Mouse (Mus musculus): ENCODE measurements around the gene Evx1. TPM values are rescaled to one million over a fixed set of nuclear protein-coding genes. Genes with fewer than 3 reads are reported as not detected.

Gene Evx1
- total RNA-seq, 2 experiments from 2014 or later: not detected

DNA sequence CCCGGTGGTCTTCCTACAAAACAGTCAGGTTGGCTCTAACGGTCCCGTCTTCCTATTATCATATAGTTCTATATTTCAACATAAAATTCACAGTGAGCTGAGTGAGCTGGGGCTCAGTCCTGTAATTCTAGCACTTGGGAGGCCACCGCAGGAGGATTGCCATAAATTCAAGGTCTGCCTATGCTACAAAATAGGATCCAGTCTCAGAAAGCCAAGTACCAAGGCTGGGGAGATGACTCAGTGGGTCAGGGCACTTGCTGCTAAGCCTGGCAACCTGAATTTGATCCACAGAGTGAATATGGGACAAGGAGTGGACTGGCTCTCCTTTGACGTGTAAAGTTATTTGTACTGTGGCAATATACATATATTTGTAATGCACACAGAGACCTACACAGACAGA is 29.4 kb upstream of the Evx1 start:
- intact Hi-C loops (cut with DNase I): no loop called here
- no peak for DNase-seq

DNA sequence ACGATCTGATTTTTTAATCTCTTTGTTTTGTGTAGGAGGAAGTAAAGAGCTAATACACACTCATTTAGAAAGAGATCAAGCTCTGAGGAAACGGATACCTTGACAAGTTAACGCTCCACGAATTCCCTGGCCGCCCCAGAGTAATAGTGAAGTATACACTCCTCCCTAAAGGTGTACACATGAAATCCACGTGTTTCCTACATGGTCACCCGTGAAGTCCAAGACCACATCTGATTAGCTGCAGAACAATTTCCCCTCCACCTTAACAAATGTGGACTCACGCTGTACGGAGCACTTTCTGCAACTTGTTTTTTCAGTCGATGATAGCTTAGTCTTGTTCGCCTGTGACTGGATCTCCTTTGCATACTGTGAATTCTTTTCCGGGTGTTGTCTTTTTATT is 23.1 kb upstream of the Evx1 start:
- intact Hi-C loops (cut with DNase I): no loop called here
- DNase-seq: no peak

DNA sequence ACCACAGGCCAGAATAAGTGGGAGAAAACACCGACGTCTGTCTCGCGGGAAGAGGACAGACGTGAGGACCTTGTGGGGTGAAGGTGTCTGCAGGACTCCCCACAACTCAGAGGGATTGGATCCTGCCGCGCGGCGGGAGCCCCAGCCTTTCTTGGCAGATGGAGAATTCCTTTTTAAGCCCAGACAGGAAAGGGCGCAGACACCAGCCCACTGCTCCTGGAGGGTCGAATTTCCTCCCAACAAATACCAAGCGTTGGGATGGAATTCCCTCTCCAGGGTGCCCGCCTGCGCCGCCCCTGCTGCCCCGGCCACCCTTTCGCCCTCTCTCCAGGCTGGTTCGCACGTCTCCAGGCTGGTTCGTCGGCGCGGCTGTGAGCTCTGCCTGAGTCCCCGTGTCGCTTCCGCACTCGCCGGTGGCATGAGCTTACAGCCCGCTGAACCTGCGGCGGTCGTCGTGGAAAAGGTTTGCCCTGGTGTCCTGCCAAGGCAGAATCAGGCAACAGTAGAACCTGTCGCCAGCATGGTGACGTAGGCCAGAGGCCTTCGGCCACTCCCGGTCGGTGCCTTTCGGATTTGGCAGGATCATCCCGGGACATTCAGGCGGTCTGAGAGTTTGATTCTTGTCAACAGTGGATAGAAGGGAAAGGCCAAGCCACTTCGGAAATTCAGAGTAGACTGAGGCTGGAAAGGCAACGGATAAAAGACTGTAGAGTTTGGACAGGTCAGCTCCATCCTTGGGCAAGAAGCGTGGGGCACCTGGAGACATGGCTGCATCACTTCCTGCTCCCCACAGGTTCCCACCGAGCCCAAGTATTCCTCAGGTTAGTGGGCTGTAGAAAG is 22.1 kb upstream of the Evx1 start:
- intact Hi-C loops (cut with DNase I): no loop called here
- no peak for DNase-seq

DNA sequence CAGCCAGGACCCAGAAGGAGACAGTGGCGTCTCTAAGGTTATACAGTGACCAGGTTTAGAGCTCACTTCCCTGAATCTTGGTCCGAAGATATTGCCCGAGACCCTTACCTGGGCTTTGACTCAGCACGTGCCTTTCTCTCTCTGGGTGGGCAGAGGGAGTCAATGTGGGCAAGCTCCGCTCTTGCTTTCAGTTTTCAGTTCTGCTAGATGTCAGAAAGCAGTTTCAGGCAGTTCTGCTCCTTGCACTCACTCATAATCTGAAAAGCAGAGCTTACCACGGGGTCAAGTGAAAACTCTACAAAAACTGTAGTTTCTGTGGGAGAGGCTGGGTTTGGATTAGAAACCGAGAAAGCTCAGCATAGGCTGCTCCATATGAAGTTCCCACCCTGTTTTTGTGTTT is 21.0 kb upstream of the Evx1 start:
- intact Hi-C loops (cut with DNase I): no loop called here
- DNase-seq: no peak

DNA sequence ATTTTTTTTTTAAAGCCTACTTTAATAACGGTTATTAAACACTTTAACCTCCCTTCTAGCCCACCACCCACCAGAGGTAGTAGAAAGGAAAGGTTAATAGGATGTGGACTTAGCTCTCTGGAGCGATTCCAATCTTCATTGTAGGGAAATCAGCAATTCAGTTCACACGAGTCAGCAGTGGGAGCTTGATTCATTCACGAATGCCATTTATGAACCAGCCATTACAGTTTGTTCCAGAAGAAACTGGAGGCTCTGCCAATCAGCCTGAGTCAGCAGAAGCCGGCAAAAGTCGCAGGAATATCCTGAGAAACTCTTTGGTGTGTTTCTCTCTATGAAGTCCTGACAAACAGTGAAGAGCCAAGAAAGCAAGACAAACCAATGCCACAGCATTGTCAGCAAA is 18.7 kb upstream of the Evx1 start:
- intact Hi-C loops (cut with DNase I): no loop called here
- no peak for DNase-seq

DNA sequence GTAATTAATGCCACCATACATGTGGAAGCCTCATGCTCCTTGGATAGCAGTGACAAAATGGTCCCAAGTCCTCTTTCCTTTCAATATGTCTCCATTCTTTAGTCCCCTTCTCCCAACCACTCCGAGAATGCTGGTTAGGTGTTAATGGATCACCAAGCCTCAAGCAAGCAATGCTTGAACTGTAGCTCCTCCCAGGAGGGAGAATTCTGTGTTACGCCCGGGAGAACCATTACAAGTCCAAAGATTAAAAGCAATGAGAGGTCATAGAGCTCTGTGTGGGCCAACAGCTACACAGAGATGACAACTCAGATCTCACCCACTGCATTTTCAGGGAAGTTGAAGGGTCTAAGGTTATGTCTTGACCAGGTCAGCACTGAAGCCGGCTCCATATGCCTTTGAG is 14.8 kb upstream of the Evx1 start:
- no peak for DNase-seq
- intact Hi-C loops (cut with DNase I): no loop called here

DNA sequence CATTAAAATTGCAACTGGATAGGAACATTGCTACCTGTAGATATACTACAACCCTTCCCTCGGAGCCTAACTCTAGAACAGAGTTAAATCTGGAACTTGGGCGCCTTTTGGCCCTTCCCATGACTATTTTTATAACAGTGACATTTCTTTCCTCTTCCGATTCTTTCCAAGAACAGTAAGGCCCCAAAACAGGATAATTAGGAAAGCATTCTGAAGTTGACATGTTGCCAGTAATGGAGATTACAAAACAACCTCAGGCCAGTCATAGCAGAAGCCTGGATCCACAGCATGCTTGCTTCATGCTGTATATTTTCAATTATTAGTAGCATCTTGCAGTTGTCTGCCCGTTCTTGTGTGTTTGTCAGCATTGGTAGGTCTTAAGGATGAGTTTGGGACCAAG is 12.5 kb upstream of the Evx1 start:
- intact Hi-C loops (cut with DNase I): no loop called here
- no peak for DNase-seq

DNA sequence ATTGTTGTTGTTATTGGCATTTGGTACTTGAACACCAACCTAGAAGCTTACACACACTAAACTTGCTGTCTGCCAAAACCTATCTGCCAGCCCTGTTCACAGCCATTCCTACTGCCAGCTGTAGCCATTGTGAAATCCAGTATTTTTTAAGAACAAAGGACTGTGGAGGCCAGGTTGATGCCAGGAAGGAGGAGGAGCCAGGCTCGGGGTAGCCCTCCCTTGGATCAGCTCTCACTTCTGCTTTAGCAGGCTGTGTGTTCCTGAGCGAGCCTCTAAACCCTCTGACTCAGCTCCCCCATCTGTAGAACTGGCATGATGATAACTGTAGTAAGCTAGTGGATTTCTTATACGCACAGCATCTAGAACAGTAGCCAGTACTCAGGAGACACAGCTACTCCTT is 9.9 kb upstream of the Evx1 start:
- intact Hi-C loops (cut with DNase I): no loop called here
- DNase-seq: no peak

DNA sequence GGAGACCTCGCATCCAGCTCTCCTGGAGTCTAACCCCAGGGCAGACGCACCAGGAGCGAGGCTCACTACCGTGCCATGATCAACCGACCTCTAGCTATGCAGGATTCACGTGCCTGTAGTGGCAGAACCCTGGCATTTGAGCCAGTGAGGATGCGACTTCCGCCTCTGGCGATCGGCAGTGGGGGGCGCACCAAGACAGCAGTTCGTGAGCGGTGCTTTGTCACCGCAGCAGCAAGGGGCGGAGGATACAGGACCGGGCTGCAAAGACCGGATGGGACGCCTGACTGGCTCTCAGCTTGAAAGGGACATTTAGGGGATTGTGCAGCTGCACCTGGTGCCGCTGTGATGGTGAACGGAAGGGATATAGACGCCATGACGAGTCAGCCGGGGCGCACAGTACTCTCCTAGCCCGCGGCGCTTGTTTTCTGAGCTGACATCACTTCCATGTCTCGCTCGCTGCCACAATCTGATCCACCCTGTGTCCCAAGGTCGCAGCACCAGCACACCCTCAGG is 7.4 kb upstream of the Evx1 start:
- peak; percentile 67 to 69 for DNase-seq

DNA sequence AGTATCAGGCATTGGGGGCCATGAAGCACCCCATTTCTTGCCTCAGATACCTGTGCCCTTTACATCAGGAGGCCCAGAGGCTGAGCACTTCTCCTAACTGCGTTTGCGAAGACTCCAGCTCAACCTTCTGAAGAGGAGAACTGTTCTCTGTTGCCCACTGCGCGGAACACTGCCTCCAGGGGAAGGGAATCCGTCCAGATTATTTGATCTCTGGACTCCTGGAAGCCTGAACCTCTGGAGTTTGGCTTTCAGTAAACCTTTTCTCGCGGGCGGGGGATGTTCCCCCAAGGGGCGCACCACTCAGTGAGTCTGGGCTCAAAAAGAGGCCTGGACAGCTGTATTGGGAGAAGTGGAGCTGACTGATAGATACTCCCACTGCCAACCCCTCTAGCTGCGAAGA is 3.5 kb upstream of the Evx1 start:
- intact Hi-C loops (cut with DNase I): loop anchor here (5.0 kb wide), 1 partner anchor 528 kb away; no protein-coding TSS in a partner anchor
- DNase-seq: no peak

More for the DNA sequence above, 7.4 kb upstream of the Evx1 start:
- intact Hi-C loops (cut with DNase I): loop anchor here (1.0 to 5.0 kb wide), 2 partner anchors 271 to 531 kb away; no protein-coding TSS in a partner anchor

DNA sequence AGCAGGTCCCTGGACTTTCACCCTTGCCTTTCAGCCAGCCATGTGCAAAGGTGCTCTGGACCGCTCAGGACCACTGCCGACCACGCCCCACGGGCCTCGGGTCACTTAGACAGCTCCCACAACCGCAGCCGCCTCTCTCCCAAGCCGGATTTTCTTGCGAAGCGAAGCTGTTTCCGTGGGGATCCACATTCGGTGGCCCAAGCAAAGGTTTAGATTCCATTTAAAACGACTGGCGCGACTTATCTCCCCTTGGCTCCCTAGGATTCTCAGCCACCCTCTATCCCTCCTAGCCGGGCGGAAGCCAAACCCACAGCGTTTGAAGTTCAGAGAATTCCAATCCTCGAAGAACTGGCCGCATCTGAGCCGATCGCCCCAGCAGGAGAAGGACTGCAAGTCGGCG is 2.9 kb upstream of the Evx1 start:
- DNase-seq: no peak
- intact Hi-C loops (cut with DNase I): no loop called here

DNA sequence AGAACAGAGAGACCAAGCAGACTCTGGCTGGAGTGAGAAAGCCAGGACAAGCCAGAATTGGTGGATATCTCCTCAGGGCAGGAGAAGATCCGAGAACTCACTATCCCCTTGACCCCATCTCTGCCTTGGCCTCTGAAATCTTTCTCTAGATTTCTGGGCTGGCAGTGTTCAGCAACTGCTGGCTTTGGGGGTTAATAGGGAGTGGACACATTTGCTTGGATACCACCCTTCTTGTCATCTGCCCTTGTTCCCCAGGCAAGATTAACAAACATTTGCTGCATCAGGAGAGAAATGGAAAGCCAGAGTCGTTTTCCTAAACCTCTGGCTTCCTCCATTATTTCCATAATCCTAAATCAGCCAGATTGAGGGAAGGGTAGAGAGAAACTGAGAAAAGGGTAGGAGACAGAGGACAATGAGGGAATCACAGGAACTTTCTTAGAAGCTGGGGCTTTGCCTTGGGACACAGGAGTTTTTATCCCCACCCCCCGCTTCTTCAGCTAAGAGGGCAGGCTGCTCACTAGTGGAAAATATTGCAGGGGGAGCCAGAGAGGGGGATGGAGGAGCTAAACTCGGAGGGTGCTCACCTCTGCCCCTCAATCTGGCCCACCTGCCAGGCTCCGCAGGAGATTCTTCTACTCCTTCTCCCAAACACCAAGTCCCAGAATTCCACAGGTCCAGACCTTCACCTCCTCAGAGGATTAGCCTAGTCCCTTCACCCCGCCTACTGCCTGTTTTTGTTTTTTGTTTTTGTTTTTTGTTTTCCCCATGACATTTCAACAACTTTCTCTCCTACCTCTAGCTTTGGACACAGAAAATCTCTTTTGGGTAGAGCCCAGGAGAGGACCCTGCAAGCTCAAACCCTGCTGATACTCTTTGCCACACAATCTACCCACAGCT is 1.4 kb upstream of the Evx1 start:
- DNase-seq: no peak

DNA sequence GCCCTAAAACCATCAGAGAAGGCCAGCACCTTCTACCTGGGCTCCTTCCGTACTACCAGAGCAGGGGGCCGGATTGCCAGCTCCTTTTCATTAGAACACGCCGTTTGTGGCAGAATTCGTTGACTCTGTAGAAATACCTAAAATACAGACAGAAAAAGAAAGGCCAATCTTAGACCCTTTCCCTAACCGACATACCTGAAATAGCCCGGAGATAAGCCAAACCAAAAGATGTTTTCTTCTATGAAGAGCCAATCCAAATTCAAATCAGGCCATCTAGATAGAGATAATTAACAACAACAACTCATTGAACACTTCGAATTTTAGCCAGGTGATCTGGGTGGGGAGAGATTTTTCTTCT is 761 bp upstream of the Evx1 start:
- intact Hi-C loops (cut with DNase I): loop anchor here (2.0 kb wide), 1 partner anchor 46 kb away; no protein-coding TSS in a partner anchor
- no peak for DNase-seq

More for the DNA sequence above, 1.4 kb upstream of the Evx1 start:
- intact Hi-C loops (cut with DNase I): loop anchor here (2.0 kb wide), 1 partner anchor 45 kb away; no protein-coding TSS in a partner anchor

DNA sequence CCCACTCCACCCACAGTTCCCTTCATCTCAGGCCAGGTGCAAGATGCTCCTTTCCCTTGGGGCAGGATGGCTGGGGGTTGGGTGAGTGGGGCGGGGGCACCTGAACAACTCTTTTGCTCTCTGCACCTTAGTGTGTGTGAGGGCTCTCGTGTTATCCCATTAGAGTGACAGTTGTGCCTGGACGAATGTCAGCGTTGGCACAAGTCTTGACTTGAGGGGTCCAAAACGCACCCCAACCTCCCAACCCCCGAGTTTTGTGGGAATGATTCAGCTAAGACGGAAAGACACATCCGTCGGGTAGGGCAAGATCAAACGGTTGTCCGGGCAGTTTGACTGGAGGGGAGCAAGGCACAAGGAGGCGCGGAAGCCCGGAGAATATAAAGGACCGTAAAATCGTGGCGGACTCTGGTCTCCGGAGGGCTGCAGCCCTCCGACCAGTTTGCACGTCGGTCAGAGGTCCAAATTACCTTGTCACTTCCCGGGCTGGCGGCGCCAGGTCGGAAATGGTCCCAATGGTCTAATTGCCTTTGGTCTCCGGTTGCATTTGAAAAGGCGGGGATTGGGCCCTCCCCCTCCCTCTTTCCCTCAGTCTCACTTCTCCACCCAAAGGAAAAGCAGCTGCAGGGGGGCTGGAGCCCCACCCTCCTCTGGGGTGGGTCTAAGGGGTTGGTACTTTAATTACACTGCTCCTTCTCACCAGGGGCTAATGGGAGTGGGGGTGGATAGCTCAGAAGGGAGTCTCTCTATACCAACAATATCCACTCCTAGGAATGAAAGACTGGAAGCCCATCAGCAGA is 1.2 kb downstream of the Evx1 start:
- no peak for DNase-seq
- intact Hi-C loops (cut with DNase I): loop anchor here (2.0 kb wide), 1 partner anchor 1134 kb away; no protein-coding TSS in a partner anchor

DNA sequence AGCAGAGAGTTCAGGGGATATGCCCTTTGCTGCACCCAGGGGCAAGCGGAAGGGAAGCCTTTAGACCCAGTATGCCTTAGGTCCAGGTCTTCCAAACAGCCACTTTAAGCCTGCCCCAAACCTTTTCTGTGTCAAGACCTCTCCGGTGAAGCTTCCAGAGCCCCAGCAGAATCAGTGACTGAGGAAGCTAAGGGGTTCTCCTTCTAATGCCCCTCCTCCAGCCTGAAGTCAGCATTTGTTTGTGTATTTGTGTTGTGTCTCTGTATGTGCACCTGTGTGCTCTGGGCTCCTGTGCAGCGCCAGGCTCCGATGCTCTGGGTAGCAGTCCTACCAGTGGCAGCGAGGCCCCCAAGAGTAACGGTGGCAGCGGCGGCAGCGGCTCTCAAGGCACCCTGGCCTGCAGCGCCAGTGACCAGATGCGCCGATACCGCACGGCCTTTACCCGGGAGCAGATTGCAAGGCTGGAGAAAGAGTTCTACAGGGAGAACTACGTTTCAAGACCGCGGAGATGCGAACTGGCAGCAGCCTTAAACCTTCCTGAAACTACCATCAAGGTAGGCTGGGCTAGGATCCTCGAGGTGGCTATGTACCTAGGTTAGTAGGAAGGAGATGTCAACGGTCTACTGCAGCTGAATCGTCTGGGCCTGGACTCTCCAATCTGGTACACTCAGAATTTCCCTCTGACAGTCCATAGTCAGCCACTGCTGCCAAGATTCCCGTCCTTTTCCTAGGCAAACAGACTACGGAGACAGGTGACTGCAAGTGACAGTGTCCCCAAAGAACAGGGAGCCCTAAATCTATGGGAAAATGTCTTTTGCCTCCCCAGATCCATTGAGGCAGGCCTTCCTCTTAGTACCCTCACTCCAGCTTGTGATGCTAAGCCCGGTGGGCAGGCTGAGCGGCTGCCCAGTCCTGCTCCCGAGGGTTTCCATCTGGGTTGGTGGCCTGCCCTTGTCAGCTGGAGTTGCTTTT is 2.4 kb downstream of the Evx1 start:
- no peak for DNase-seq
- intact Hi-C loops (cut with DNase I): loop anchor here (2.0 kb wide), 1 partner anchor 1135 kb away; no protein-coding TSS in a partner anchor

DNA sequence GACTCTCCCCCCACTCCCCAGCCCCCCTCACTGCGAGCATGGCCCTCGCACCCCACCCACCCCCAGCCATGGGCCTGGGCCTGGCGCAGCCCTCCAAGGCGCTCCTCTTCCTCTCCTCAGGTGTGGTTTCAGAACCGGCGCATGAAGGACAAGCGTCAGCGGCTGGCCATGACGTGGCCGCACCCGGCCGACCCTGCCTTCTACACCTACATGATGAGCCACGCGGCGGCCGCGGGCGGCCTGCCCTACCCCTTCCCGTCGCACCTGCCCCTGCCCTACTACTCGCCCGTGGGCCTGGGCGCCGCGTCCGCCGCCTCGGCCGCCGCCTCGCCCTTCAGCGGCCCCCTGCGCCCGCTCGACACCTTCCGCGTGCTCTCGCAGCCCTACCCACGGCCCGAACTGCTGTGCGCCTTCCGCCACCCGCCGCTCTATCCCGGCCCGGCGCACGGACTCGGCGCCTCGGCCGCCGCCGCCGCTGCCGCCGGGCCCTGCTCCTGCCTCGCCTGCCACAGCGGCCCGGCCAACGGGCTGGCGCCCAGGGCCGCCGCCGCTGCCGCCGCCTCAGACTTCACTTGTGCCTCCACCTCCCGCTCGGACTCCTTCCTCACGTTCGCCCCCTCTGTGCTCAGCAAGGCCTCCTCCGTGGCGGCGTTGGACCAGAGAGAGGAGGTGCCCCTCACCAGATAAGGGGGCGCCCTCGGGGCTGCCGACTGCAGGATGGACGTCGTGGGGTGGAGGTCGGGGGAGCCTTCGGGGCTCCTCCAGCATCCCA is 3.3 kb downstream of the Evx1 start:
- intact Hi-C loops (cut with DNase I): no loop called here

DNA sequence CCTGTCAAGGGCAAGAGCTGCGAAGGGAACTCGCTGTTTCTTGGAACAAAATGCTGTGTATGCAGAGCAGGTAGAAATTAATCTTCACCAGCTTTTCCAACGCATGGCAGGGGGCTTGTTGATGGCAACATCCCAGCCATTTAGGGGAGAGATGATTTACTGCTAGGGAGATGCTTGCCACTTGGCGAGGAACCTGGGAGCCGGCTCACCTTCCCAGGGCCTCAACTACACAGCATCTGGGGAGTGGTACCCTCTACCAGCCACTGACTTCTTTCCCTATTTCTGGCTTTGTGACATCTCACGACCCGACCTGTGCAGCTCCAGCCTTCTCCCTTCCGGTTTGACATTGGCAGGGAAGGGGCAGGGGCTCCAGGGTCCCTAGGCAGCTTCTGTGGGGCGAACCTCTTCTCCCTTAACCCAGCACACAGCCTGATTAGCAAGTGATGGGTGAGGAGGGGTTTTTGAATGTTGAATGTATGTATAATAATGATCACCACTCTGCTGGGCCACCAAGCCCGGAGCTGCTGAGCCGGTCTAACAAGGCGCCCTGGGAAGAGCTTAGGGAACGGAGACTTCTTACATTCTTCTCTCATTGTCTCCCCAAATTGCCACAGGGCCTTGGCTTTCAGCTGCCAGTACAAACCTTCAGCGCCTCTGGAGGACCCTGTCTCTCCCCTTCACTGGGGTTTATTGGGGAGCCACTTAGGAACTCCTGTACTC is 4.3 kb downstream of the Evx1 start:
- intact Hi-C loops (cut with DNase I): no loop called here

More for the DNA sequence above, 3.3 kb downstream of the Evx1 start:
- no peak for DNase-seq

DNA sequence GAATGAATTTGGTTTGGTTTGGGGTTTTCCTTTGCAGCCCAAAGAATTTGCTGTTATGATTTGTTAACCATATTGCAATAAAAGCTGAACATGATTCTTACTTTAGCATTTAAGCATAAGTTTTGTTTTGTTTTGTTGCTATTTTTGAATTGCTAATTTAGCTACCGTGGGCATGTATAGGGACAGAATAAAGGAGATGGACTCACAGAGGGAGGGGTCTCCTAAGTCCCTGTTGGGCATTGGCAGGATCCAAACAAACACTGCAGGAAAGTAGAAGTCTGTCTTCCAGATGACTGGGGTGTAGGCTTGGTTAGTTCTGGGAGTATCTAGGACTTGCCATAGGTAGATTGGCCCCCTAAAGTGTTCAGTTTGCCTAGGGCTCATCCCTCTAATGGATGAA is 5.0 kb downstream of the Evx1 start:
- intact Hi-C loops (cut with DNase I): no loop called here
- DNase-seq: no peak

More for the DNA sequence above, 4.3 kb downstream of the Evx1 start:
- DNase-seq: no peak

Data from heart, postnatal 14 days (tissue).